In genomic region chr12:72786551-72786950, GRCm38 (mm10) we compare ENCODE assay signal across 18 mouse cellular contexts. TPM values are rescaled to one million over a fixed set of nuclear protein-coding genes. Genes with fewer than 3 reads are reported as not detected.
A peak's percentile ranks its signal among the peaks of the same experiment; 100 is the strongest.
DNase-seq lines count a peak whose midpoint lies in the region; ATAC-seq and TF ChIP-seq lines count a peak whose summit lies in the region.
"Had no signal": no experiment of that assay in that cellular context is flagged by ENCODE, and none has a peak within 500 bp of the region (broad histone marks: within the 10 kb centered on the region; RNA-seq: fewer than 3 reads in every experiment).

No protein-coding gene starts in this region.

- no peaks in the 10 kb centered on the region for H3K4me1 ChIP-seq in kidney, embryonic 15.5 days
- H3K4me1 ChIP-seq in liver, postnatal 0 days (ENCODE audit: insufficient read depth), result peaks cover 9% of the 10 kb centered on the region
- H3K4me1 ChIP-seq in kidney, postnatal 0 days (replicated peaks; ENCODE audit: insufficient read depth, low read length), result no peaks in the 10 kb centered on the region
- H3K4me1 ChIP-seq: embryonic facial prominence, embryonic 10.5 days; forebrain, embryonic 13.5 days had no signal

- no peak for TF ChIP-seq CTCF in liver, postnatal 0 days (IDR thresholded peaks at IDR 0.05; ENCODE audit: low read depth)
- TF ChIP-seq CTCF in kidney, postnatal 0 days (IDR thresholded peaks at IDR 0.05; ENCODE audit: low read depth), result no peak

- no peak overlapping the region for H3K27ac ChIP-seq in kidney, embryonic 15.5 days
- H3K27ac ChIP-seq in liver, postnatal 0 days (ENCODE audit: low read depth), result peak overlapping the region; percentile 76
- 0 out of 2 replicates have a peak overlapping the region, but pooled peaks have one; percentile 34 for H3K27ac ChIP-seq in kidney, postnatal 0 days
- H3K27ac ChIP-seq: embryonic facial prominence, embryonic 10.5 days; forebrain, embryonic 13.5 days; gastrocnemius, adult 2 months; heart, embryonic 13.5 days had no signal

- peaks cover 44% of the 10 kb centered on the region for H3K36me3 ChIP-seq in kidney, embryonic 15.5 days
- H3K36me3 ChIP-seq in liver, postnatal 0 days (replicated peaks; ENCODE audit: insufficient read depth, low read length), result peaks cover 38% of the 10 kb centered on the region
- H3K36me3 ChIP-seq in kidney, postnatal 0 days (ENCODE audit: insufficient read depth, low read length), result 0 out of 2 replicates have a peak, but pooled peaks cover 15% of the 10 kb centered on the region

- no peak overlapping the region for H3K4me3 ChIP-seq in kidney, embryonic 15.5 days (replicated peaks)
- no peak overlapping the region for H3K4me3 ChIP-seq in liver, postnatal 0 days (ENCODE audit: low read depth, low read length)
- no peak overlapping the region for H3K4me3 ChIP-seq in kidney, postnatal 0 days (replicated peaks; ENCODE audit: low read depth, low read length)
- H3K4me3 ChIP-seq: embryonic facial prominence, embryonic 10.5 days; forebrain, embryonic 13.5 days; gastrocnemius, adult 2 months; heart, embryonic 13.5 days had no signal

- ATAC-seq in kidney, embryonic 15.5 days (replicated peaks; ENCODE audit: low FRiP score), result no peak
- ATAC-seq in liver, postnatal 0 days, result 0 out of 2 replicates have a peak, but pooled peaks have one; percentile 37
- no peak for ATAC-seq in kidney, postnatal 0 days (replicated peaks; ENCODE audit: low FRiP score, low read depth)
- ATAC-seq: forebrain, embryonic 13.5 days; forebrain, postnatal 0 days had no signal

- no peak overlapping the region for H3K4me2 ChIP-seq in kidney, embryonic 15.5 days
- H3K4me2 ChIP-seq in liver, postnatal 0 days (ENCODE audit: low read depth, low read length), result no peak overlapping the region
- no peak overlapping the region for H3K4me2 ChIP-seq in kidney, postnatal 0 days (ENCODE audit: low read length)
- H3K4me2 ChIP-seq: forebrain, embryonic 13.5 days; heart, embryonic 13.5 days had no signal

- TF ChIP-seq EP300 in liver, postnatal 0 days (IDR thresholded peaks at IDR 0.05; ENCODE audit: low read depth), result no peak

- WGBS in kidney, embryonic 15.5 days, result 77% methylated on average over 5 of the region's 5 CpGs
- WGBS in liver, postnatal 0 days (ENCODE audit: insufficient replicate concordance), result 78% methylated on average over 5 of the region's 5 CpGs
- 71% methylated on average over 5 of the region's 5 CpGs for WGBS in kidney, postnatal 0 days

- peak; percentile 49 for DNase-seq in kidney, adult 11 months
- no peak for DNase-seq in liver, postnatal 0 days
- no peak for DNase-seq in liver
- DNase-seq in kidney, postnatal 0 days (ENCODE audit: low spot score), result peak; percentile 29
- peak; percentile 58 to 60 for DNase-seq in kidney, postnatal 36 days
- no peak for DNase-seq in layer of hippocampus, adult 9-11 months
- DNase-seq in frontal cortex, postnatal 10 days (ENCODE audit: low spot score in 2 of 2), result no peak
- DNase-seq: cerebellum, adult 18-20 months; cerebellum, adult 9-11 months; forebrain, postnatal 0 days; gastrocnemius, adult 2 months; gastrocnemius, postnatal 25 days; heart, adult 11 months; heart, postnatal 36 days had no signal

- no peaks in the 10 kb centered on the region for H3K9me3 ChIP-seq in kidney, embryonic 15.5 days (replicated peaks)
- H3K9me3 ChIP-seq in liver, postnatal 0 days (ENCODE audit: low read length), result no peaks in the 10 kb centered on the region
- H3K9me3 ChIP-seq in kidney, postnatal 0 days (replicated peaks; ENCODE audit: low read length), result no peaks in the 10 kb centered on the region
- H3K9me3 ChIP-seq: embryonic facial prominence, embryonic 10.5 days; forebrain, embryonic 13.5 days; heart, embryonic 13.5 days had no signal

- no peak overlapping the region for H3K9ac ChIP-seq in kidney, embryonic 15.5 days
- peak overlapping the region; percentile 26; the same call in 1 of the 2 replicates for H3K9ac ChIP-seq in liver, postnatal 0 days (replicated peaks)
- no peak overlapping the region for H3K9ac ChIP-seq in kidney, postnatal 0 days (ENCODE audit: low read depth, low read length)
- H3K9ac ChIP-seq: forebrain, embryonic 13.5 days; forebrain, postnatal 0 days; heart, embryonic 13.5 days had no signal

- H3K27me3 ChIP-seq in kidney, embryonic 15.5 days, result no peaks in the 10 kb centered on the region
- H3K27me3 ChIP-seq in liver, postnatal 0 days (ENCODE audit: insufficient read depth, low read length), result no peaks in the 10 kb centered on the region
- H3K27me3 ChIP-seq in kidney, postnatal 0 days (ENCODE audit: insufficient read depth, low read length), result no peaks in the 10 kb centered on the region
- H3K27me3 ChIP-seq: forebrain, embryonic 13.5 days; heart, embryonic 13.5 days had no signal

RNA-seq across cellular contexts. Expression of gene Ppm1a, which starts 29.3 kb away (rescaled TPM):
- 43.0 and 43.8 TPM in 2 replicates for polyA plus RNA-seq in kidney, embryonic 15.5 days (2015; fragmentation: Nextera tagmentation; extraction: Ambion mirVana)
- 36.1 and 42.8 TPM in 2 replicates for polyA plus RNA-seq in liver, postnatal 0 days (2015; fragmentation: Nextera tagmentation; extraction: Ambion mirVana)
- polyA plus RNA-seq in kidney, postnatal 0 days (2015; fragmentation: Nextera tagmentation; extraction: Ambion mirVana), result 52.6 and 53.5 TPM in 2 replicates

Comparison
In these comparisons a context has a peak if more than half of its experiments do, and no peak if none do; other contexts are left out.
1. DNase-seq: peak in kidney, adult 11 months (single experiment), kidney, postnatal 0 days (single experiment) and kidney, postnatal 36 days (2 of 2); none in liver, postnatal 0 days (single experiment), liver (single experiment), layer of hippocampus, adult 9-11 months (single experiment) and frontal cortex, postnatal 10 days (0 of 2).